Mouse (Mus musculus): ENCODE results near the gene Ttll13.

The Ttll13 gene

DNA sequence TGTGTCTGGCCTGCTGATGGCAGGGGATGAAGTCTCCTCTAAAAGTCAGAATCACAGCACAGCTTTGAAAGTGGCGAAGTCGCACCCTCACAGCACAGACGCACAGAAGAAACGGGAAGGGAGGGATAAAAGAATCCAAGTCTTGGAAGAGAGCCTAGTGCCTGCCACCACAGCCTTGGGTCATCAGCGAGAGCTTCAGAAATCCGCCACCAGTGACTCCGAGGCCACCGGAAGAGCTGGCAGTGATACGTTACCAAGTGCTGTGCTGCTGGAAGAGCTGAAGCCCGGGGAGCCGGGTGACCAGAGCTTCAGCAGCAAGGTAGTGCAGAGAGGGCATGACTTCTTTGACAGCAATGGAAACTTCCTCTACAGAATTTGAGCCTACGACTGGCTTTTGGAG lies 18.4 kb downstream of the Ttll13 start:
- DNase-seq (ENCODE audit: low read depth, low spot score) = no peak

DNA sequence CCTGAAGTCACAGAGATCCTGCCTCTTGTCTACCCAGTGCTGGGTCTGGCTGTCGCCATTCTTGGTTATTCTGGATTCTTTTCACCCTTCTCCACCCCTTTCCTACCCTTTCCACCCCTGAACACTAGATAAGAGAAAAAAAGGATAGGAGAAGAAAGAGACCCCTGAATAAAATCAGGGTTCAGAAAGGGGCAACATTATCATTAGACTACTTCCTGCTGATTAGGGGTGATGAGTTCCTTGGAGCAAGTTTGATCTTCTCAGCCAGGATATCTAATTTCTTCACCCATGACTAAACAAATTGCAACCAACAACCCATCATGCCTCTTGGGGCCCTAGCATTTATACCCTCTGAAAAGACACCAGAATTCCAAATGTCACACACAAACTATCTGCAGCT lies 21.6 kb downstream of the Ttll13 start:
- DNase-seq (ENCODE audit: low read depth, low spot score) = no peak

DNA sequence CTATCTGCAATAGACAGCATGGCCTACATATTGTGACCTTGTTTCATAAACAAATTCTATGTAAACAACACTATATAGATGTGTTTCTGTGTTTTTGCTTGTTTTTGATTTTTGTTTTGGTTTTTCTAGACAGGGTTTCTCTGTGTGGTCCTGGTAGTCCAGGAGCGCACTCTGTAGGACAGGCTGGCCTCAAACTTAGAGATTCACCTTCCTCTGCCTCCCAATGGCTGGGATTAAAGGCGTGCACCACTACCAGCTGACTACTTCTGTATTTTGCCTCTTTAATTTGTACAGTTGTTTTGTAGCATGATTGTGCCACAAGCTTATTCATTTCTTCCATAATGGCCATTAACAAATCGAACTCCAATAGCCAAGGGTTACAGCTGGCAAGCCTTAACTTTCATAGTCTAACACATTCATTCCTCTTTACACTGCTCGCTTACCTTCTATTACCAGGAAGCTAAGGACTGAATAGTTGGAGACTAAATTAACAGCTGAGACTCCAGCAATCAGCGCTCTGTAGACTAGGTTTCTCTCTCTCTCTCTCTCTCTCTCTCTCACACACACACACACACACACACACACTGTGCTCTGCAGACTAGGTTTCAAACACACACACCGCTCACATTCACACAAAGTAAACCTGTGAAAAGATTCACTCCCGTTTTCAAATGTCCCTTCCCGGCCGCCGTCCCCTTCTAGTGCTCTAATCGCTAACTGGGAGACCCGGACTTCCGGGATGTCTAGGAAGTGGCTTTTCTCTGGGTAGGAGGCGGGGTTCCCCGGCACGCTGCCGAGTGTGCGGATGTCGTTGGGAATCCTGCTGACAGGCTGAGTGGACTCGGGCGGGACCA lies 22.9 kb downstream of the Ttll13 start, which contains the start of gene Vps33b:
Vps33b (plus strand) TSS at position 753 of the 854 bp plus-strand sequence.
- DNase-seq (ENCODE audit: low read depth, low spot score) = peak; percentile 95

DNA sequence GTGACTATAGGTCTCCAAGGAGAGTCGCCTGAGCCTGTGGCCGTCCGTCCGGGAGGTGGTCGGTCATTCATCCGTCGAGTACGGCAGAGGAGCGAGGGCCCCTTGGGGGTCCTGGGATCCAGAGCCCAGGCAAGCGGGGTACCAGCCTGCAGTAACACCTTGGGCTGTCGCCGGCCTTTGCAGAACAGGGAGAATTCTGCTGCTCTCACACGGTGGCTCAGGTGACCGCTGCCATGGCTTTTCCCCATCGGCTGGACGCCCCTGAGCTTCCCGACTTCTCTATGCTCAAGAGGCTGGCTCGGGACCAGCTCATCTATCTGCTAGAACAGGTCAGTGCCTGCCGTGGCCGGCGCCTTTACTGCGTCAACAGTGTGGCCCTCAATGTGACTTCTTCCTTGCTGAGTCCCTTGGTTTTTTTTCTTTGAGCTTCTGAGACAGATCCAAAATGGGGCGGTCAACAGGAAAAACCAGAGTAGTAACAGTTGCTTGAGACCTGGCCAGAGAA lies 23.6 kb downstream of the Ttll13 start:
- DNase-seq (ENCODE audit: low read depth, low spot score) = no peak

DNA sequence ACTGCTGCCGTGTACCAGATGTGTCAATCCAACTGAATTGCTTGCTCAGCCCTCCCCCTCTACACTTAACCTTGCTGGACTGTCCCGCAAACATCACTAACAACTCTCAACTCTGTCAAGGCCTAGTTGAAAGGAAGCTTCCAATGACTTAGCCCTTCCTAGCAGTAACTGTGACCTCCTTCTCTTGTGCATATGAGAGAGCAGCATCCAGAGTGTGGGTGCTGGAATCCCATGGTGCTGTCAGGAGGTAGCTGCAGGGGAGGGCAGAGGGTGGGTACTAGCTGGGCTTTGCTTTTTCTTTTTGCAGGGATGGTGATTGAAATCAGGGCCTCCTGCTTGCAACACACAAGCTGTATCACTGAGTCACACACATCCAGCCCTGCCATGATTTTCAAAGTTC lies 27.3 kb downstream of the Ttll13 start:
- no peak for DNase-seq (ENCODE audit: low read depth, low spot score)

DNA sequence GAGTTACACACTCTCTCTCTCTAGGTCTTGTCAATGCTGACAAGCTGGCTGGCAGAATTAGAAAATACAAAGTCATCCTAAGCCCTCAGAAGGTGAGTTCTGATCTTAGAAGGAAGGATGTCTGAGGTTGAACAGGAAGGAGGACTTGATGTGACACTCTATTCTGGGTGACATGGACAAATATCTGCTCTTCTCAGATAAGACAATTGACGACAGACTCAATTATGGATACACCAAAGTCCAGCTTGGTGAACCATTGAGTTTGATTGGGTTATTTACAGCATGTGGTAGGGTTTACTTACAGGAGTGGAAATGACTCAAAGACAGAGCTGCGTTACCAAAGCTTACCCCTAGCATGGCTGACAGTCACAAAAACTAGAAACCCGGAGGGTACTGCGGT lies 30.2 kb downstream of the Ttll13 start:
- DNase-seq (ENCODE audit: low read depth, low spot score) = no peak

DNA sequence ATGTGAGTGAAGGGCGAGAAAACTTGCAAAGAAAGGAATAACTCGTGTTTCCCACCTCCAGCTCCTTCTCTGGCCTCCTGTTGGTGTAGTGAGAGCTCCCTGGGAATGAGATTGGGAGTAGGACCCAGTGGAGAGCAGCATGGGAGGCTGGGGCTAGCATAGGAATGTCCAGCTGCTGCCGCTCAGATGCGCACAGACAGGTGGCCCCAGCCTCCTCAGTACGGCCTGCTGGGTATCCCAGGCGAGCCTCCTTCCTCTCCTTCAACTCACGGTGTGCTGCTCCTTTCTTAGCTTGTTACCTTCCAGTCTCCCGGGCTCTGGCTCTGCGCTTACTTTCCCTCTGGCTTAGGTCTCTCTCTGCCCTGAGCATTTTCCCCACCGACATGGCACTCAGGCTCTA lies 33.9 kb downstream of the Ttll13 start:
- no peak for DNase-seq (ENCODE audit: low read depth, low spot score)

DNA sequence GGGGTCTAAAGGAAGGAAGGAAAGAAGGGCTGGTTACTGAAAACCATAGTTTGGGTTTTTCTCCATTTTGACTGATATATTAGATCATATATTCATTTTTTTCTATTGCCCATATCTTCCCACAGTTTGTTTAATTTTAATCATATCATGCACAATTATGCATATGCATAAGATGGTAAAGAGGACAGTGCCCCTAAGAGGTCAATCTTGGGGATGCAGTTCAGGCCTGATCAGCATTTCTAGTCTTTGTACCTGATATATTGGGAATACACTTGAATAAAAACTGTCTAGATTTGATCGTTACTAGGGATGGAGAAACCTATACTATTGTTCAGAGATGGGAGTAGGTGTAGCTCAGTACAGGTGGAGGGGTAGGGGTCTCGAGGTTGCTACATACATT lies 34.8 kb downstream of the Ttll13 start:
- DNase-seq (ENCODE audit: low read depth, low spot score) = no peak

DNA sequence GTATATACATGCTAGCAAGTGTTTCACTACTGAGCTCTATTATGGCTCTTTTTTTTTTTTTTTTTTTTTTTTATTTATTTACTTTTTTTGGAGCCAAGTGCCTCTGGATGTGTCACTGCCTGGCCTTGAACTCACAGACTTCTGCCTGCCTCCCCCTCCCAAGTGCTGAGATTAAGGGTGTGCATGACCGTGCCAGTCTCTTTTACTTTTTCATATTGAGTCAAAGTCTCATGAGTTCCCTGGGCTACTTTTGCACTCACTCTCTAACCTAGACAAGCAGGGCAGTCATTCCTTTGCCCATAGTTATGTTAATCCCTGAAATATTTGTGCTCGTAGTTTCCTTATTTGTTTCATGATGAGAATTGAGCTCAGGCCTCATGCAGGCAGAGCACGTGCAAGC lies 35.5 kb downstream of the Ttll13 start:
- DNase-seq (ENCODE audit: low read depth, low spot score) = no peak

DNA sequence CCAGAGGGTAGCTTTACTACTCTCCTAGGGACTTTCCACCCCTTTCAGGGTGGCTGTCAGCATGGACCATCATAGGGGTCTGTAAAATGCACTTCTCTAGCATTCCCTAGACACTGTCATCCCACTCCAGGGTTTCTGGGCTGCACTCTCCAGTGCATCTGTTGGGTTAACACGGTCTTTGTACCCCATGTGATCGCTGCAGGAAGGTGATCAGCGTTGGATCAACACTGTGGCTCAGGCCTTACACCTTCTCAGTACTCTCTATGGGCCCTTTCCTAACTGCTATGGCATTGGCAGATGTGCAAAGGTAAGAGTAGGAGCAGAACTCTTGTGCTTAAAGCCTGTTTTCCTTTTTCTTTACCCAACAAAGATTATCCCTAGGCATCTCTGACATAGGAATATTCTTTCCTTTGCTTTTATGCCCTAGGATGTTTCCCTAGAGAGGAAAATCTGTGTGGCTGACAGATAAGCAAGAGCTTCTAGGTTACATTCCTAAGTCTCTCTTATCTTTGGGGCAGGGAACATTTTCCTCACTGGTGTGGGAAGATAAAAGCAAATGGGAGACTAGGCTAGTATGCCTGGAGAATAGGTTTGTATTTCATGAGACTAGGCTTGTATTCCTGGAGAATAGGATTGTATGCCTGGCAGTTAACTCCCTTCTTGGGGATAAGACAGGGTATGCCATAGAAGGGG lies 37.2 kb downstream of the Ttll13 start:
- DNase-seq (ENCODE audit: low read depth, low spot score) = no peak

DNA sequence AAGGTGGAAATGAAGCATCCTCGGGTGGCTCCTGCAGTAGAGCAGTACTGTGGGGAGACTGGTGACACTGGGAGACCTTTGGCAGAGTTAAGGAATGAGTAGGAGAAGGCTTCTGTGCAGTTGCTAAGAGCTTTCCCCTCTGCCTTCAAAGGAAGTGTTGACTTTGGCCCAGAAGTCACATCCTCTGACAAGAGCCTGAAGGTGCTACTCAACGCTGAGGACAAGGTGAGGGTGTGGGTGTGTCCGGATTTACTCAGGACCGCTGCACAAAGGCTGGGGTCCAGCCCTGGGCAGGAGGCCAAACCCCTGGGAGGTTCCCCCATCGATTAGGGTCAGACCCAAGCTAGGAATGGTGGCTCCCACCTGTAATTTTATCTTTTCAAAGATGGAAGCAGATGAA lies 38.2 kb downstream of the Ttll13 start:
- DNase-seq (ENCODE audit: low read depth, low spot score) = no peak

DNA sequence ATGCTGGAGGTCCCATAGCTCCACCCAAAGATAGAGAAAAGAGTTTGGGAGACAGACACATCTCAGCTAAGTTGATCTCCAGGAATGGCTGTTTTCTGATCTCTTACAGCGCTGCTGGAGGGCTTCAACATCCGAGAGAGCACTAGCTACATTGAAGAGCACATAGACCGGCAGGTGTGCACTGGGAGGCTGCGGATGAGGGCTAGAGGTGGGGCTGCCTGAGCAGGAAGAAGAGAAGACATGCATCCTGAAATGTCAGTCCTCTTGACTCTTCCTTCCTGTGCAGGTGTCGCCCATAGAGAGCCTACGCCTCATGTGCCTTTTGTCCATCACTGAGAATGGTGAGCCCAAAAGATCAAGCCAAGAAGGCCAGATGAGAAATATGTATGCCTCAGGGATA lies 39.5 kb downstream of the Ttll13 start:
- no peak for DNase-seq (ENCODE audit: low read depth, low spot score)

DNA sequence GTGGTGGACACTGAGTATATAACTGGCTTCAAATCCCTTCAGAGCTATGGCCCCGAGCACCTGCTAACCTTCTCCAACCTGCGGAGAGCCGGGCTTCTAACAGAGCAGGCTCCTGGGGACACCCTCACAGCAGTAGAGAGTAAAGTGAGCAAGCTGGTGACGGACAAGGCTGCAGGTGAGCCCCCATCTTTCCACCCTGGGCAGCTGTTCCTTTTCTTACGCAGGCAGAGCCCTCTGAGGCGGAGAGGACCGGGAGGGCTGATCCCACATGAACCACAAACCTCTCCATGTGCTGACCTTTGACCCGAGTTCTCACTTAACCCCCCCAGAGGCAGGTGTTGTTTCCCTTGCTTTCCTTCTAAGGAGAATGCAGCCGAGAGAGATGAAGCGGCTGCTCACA lies 41.6 kb downstream of the Ttll13 start:
- DNase-seq (ENCODE audit: low read depth, low spot score) = no peak

DNA sequence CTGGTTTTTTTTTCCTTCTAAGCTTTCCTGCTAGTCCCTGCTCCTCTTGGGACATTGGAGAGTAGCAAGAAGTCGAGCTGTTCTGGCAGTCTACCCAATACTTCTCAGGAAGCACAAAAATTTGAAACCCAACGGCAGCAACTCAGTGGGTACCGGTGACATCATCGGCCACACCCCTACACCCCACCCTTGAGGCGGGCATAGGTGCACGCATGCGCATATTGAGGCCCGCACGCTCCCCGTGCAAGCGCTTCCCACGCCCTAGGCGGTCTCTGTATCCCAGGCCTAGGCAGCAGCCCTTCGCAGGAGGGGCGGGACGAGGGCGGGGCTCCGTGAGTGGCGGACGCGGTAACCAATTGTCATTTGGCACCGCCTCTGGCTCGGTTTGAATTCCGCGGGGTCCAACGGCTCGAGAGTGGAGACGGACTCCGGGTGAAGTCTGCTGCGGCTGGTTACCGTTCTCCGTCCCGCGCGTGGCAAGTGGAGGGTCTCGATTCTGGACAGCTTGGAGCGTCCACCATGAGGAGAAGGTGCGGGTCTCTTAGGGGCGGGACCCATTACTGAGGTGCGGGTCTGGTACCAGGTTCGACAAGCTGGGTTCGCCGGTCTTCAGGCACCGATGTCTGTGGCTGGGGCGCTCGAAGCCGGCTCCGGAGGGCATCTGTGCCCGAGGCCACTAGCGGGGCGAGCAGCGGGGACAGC lies 48.0 kb downstream of the Ttll13 start, which contains the start of gene Prc1:
Prc1 (plus strand) TSS at position 389 of the 702 bp plus-strand sequence.
- DNase-seq (ENCODE audit: low read depth, low spot score) = peak; percentile 98

DNA sequence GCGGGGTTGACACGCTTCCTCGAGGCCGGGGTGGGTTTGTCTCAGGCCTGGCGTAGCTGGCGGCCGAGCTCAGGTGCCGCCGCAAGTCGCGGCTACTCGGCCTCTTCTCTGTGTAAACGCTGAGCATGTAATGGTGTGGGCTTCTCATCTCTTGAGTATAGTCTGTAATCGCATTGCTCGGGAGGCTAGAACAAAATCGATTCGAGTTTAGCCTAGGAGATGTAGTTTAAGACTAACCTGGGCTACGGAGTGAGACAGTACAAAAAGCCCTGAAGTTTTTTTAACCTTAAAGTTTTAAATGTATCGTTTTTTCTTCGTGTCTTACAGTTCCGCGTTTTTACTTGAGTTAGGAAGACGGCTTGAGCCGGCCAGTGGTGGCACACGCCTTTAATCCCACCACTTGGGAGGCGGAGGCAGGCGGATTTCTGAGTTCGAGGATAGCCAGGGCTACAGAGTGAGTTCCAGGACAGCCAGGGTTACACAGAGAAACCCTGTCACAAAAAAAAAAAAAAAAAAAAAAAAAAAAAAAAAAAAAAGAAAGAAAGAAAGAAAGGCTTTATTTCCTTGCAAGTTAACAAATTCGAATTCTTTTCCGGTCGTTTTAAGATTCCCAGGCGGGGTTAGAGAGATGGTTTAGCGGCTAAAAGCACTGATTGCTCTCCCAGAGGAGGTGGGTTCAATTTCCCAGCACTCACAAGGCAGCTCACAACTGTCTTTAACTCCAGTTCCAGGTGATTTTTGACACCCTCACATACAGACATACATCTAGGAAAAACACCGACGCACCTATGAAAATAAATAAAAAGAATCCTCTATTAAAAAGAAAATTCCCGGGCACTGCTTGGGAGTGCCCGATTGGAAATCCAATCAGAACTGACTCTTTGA lies 48.8 kb downstream of the Ttll13 start:
- DNase-seq (ENCODE audit: low read depth, low spot score) = no peak

DNA sequence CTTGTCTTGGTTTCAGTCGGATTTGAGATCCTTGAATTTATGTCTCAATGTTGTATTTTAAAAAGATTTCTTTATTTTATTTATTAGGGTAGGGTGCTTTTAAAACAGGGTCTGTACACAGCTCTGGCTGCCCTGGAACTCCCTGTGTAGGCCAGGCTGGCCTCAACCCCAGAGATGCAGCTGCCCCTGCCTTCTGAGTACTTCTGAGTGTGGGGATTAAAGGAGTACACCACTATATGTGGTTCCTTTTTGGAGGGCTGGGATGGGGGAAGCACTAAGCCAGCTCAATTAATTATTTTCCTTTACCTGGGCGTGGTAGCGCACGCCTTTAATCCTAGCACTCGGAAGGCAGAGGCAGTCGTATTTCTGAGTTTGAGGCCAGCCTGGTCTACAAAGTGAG lies 50.3 kb downstream of the Ttll13 start:
- no peak for DNase-seq (ENCODE audit: low read depth, low spot score)

DNA sequence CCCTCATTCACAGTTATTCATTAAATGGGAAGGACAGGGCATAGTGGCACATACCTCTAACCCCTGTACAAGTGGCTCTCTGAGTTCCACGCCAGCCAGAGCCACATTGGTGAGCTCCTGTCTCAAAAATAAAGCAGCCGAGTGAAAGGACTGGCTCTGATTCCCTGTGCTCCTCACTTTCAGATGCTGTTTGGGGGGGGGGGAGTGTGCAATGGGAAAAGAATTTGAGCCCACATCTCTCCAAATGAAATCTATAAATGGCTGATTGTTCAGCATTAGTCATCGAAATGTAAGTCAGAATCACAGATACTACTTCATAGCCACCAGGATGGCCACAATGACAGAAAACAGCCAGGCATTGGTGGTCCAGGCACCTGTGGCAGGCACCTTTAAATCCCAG lies 50.9 kb downstream of the Ttll13 start:
- DNase-seq (ENCODE audit: low read depth, low spot score) = no peak

DNA sequence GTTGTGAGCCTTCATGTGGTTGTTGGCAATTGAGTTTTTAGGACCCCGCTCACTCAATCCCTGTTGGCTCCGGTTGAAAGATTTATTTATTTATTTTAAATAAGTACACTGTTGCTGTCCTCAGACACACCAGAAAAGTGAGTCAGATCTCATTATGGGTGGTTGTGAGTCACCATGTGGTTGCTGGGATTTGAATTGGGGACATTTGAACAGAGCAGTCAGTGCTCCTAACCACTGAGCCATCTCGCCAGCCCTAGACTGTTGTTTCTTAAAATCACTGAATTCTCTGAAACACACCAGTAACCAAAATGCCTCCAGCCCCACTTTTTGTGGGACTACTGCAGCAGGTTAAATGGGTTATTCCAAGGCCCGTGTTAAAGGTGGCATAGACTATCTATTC lies 52.6 kb downstream of the Ttll13 start:
- DNase-seq (ENCODE audit: low read depth, low spot score) = peak; percentile 29

DNA sequence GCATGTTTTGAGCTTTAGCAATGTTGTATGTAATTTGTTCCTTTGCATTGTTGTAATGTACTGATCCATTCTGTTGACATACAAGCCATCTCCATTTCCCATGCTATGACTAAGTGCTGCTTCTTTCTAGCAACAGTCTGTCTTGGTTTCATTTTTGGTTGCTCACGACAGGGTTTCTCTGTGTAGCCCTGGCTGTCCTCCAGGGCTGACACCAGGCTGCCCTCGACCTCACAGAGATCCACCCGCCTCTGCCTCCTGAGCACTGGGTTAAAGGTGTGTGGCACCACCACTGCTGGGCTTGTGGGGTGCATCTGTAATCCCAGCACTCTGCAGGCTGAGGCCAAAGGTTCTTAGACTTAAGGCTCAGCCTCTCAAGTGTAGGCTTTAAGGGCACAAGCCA lies 53.4 kb downstream of the Ttll13 start:
- DNase-seq (ENCODE audit: low read depth, low spot score) = peak; percentile 57

DNA sequence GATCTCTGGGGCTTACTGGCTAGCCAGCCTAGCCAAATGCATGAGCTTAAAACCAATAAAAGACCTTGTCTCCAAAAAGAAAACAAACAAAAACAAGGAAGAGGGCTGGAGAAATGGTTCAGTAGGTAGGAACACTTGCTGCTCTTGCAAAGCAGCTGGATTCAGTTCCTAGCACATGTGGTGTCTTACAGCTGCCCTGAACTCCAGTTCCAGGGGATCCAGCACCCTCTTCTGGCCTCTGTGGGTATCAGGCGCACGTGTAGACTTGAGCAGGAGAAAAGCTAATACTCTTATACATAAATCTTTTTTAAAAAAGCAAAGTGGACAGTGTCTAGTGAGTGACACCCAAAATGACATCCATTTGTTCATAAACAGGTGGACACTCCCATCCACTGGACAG lies 55.3 kb downstream of the Ttll13 start:
- DNase-seq (ENCODE audit: low read depth, low spot score) = no peak

DNA sequence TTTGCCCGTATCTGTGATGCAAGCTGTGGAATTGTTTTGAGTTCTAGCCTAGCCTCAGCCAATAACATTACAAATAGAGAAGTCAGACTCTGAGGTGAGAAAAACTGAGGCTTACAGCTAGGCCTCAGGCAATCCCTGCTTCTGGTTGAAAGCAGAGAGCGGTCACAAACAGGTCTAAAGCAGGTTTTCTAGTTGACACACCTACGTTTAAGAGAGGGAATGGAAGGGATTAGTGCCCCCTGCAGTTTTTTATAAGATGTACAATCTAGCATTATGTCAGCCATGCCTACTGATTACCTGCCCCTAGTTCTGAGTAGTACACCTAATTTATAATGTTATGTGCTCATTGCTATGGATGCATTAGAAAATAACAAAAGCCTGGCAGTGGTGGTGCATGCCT lies 61.6 kb downstream of the Ttll13 start:
- no peak for DNase-seq (ENCODE audit: low read depth, low spot score)
